Mouse (Mus musculus) c-Kit-negative CD71-positive TER-119-positive erythroid progenitor cells, embryonic 14.5 days (primary cell): ENCODE data around the gene Itpr1.

Experiments
- DNase-seq: peaks from one replicate; pipeline ENCODE4 v3.0.0-alpha.2; 2013; ENCODE audit warnings: low read depth, low spot score

Itpr1 gene

DNA sequence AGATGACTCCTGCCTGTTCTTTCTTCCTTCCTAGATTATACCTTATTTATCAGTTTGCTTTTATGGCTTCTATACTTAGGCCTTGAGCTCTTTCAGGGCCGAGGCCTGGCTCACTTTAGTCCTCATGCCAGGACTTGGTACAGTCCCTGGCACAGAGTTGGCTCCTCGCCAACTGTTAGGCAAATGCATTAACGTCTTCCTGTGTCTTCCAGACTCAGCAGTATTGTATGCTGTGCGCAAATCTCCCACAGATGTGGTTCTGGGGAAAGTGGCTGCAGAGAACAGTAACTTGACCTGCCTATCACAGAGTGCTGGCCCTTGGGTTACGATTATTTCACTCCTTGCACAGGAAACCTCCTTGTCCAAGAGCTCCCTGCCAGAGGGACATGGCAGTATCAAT lies 27.9 kb downstream of the Itpr1 start:
- no peak for DNase-seq

DNA sequence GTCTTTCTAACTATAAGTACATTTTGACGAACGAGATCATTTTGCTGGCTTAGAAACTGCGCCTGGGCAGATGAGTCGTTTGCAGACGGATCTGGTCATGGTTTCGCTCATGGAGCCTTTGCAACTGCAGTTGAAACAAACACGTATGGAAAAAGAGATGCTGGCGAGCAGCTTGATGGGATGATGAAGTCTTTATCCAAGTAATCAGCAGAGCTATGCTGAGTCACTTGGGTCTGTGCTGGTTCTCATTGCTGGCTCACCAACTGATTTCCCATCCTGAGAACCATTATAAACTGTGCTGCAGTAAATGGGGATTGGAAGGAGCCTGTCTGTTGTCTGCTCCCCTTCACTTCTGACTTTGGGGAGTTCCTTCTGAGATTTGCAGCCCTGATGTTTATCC lies 31.7 kb downstream of the Itpr1 start:
- no peak for DNase-seq

DNA sequence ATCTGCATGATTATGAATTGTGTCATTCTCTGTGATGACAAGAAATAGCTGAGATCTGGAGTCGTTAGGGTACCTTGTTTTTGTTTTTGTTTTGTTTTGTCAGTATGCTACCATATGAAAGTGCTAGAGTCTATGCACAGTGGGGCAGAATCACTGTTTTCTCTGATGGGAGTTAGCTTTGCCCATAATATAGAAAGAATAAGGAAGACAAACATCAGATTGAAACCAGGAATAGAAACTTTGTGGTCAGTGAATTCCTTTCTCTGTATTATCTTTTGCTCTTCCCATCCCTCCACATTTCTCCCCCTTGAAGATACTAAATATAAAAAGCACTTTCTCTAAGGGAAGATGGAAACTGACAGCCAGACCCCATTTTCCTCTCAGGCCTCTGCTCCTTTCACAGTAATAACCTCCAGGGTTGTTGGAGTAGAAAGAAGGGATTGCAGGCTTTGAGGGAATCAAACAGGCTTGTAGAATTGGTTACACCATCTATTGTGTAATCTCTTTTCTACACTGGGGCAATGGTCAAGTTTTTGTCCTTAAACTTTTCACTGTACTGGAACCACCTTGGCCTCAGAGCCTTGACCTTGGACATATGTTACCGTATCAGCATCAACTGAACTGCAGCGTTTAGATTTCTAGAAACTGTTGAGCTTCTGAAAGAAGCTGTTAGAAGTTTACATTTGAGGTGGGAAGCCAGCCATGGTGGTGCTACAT lies 33.6 kb downstream of the Itpr1 start:
- DNase-seq, result no peak

DNA sequence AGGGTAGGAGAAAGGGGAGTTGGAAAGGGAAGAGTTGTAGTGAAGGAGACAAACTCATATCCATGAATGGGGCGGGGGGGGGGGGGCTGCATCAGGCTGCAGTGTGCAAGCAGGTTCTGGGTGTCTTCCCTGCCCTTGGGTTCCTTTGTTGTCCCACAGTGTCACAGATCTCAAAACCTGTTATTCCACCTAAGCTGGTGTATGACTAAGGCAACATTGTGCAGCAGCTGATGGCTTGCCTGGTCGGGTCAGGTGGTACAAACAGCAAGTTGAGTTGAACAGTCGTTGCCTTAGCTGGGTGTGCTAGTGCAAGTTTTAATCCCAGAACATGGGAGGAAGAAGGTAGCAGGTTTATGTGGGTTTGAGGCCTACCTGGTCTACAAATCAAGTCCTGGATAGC lies 34.3 kb downstream of the Itpr1 start:
- no peak for DNase-seq

DNA sequence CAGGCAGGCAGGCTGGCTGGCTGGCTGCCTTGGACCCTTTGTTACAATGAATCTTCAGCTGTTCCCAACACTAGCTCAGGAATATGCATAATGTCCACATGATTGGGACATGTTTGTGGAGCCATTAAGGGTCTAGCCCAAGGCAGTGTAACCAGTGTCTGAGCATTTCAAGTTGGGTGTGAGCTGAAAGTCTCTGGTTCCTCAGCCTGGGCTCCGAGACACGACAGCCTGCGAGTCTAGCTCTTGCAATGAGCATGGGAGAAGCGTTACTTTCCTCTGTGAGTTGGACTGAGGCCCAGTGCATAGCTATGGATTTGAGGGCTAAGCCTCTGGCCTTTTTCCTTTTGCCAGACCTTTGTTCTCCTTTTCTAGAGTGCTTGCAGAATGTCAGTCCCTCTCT lies 35.6 kb downstream of the Itpr1 start:
- DNase-seq, result no peak

DNA sequence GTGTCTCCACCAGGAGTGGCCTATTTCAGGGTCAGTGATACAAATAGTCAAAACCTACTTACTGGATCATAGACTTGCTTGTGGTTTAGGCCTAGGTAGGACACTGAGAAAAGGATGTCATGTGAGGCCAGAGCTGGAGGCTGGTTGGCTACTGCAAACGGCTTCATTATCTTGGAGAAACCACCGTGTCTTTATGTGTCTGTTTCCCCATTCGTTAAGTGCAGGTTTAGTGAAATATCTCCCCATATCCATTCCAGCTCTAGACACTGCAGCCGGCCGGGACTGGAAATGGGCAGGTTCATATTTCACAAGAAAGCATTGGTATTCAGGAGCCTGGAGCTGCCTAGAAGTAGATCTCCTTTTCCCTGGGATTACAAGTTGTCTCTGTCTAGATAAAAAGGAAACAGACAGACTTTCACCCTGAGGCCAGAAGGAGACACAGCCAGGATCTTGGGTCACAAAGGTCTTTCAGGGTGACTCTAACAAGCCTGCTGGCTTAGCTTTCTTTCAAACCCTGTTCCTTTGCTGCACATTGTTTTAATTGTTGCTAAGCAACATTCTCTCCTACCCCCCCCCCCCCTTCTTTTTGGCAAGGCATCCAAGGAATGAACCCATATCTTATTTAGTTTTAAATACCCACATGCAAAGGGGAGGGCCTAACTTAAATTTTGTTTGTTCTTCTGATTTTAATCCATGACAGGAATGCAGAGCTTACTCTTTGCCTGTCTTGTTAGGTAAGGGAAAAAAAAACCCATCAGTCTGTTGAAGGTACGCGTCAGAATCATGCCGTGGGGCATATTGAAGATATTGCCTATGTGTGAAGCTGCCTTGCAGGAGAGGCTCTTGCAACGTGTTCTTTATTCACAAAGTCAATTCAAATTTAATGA lies 36.4 kb downstream of the Itpr1 start:
- no peak for DNase-seq

DNA sequence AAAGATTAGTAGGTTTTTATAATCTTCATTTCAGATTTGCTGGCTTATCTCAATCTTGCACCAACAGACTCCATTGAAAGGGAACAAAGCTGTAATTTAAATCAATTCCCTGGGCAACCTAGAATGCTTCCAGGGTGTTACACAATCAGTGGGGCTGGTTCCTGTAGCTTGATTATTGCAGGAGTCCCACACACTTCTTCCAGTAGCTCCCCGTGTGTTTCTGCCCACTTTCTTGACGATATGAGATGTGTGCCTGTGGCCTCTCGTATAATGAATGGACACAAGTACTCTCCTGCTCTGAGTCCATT lies 37.0 kb downstream of the Itpr1 start:
- DNase-seq, result no peak

DNA sequence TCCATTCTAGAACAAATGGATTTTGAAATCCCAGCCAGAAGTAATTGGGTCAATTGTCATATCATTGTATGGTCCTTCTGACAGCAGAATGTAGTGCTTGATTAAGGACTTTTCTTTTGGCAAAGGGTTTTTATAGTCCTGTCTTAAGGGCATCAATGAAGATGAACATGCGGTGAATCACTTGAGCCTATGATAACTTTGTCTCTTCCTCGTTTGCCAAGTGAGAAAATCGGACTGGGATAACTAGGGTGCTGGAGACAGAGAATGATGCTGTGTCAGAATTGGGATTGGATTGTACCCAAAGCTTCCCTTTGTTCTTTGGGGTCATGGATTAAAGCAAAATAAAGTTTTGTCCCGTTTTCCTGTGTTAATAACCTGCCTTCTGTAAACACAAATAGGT lies 37.5 kb downstream of the Itpr1 start:
- no peak for DNase-seq

DNA sequence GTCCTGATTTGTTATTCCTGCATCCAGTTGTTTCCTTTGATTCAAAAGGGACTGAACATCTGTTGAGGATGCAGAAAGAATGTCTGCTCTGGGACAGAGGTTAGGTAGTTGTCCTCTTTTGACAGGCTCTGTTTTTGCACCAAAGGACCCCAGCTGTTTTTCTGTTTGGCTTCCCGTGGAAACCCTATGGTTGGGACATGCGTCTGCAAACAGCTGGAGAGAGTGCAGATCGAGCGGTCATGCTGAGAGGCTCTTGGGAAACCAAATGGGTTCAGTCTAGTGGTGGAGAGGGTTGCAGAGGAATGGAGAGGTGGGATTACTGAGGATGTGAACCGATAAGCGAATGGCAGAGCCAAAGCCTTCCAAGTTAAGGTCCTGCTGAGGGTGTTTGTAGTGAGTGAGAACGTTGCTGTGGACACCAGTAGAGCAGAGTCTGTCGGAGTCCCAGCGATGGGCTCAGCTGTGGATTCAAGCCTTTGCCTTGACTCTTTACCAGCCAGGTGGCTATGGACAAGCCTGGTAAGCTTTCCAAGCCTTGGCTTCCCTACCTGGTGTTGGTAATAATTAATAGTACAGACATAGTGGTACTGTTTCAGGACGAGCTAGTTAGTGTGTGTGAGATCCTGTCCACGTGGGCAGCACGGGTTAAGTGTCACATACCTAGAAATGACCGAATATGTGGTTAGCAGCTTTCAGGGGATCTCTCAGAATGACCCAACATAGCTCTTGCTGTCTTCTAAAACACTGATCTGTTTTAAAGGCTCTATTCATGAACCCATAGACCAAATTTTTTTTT lies 39.9 kb downstream of the Itpr1 start:
- DNase-seq, result no peak

DNA sequence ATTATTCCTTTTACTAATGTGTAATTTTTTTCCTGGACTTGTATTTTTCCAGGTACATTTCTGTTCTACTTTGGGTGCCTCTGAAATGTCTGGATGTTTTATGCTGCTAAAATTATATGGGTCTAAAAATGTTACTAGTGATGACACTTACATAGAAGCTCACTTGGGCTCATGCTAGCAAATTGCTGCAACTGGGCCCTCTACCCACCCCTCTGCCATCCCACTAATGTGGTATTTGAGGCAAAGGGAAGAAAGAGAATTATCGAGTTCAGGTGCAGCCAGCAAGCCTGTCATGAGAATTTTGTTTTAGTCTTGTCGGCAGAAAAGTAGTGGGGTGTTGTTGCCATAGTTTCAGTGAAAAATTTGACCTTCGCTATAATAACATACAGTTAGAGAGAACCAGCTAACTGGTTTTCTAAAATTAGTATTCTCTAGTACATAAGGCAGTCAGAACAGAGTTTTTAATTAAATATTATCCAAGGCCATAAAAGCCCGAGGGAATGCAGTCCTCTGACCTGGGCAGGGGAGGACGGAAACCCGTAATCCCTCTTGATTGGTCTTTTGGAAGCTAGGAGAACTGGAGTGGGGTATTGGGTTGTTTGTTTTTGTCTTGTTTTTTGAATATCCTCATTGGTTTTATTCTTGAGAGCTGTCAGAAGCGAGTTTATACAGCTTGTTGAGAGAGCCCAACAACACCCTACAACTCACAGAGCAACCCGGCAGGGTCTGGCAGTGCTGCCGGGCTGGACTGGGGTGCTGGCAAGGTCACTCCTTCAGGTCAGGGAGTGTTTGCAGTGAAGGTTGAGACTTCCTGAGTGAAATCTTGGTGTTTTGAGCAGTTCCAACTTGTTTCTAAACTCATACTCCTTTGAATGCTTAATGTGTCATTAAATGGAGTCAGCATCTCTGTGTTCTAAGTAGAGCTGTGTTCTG lies 41.5 kb downstream of the Itpr1 start:
- DNase-seq, result no peak

DNA sequence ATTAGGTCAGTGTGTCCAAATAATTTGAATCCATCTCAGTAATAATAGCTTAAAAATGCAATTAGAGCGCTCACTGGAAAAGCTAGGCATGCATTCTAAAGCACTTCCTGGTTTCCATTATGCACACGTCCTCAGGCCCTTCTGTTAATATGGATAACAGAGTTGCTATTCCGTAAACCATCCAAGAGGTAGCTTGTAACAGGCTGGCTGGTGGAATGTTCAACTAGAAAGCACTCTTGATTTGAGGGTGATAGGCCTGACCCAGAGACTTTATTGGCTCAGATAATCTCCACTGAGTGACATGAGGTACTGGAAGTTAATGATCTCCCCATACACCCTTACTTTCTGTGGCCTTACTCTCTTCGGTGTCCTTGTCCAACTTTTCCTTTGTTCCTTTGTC lies 43.0 kb downstream of the Itpr1 start:
- DNase-seq, result no peak

DNA sequence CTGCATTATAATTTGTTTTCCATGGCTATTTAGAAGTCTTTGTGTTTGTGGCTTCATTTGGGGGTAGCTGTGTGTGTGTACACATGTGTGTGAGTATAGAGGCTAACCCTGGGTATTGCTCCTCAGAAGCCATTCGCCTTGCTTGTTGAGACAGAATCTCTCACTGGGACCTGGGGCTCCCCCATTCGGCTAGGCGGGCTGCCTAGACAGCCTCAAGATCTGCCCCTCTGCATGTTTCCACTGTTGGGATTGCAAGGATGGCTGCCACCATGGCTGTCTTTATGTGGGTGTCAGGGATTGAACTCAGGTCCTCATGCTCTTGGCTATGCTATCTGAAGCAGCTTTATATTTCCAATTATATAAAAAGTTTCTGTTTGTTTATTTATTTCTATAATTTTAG lies 44.3 kb downstream of the Itpr1 start:
- DNase-seq, result no peak

DNA sequence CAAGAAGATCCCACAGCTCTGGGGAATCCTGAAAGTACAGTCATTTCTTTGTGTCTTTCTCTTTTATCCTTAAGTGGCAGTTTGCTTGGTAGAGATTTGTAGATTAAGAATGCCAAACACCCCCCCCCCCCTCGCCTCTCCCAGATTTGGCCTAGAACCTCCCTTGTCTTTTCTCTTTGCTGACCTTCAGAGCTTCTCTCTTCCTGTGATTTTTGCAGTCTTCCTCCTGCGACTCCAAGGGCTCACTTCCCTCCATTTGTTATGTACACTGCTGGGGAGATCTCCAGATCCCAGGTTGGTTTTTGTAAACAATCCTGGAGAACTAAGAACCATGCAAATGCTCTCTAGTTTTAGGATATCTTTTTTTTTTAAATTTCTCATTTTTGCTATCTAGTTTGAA lies 45.7 kb downstream of the Itpr1 start:
- DNase-seq, result no peak

DNA sequence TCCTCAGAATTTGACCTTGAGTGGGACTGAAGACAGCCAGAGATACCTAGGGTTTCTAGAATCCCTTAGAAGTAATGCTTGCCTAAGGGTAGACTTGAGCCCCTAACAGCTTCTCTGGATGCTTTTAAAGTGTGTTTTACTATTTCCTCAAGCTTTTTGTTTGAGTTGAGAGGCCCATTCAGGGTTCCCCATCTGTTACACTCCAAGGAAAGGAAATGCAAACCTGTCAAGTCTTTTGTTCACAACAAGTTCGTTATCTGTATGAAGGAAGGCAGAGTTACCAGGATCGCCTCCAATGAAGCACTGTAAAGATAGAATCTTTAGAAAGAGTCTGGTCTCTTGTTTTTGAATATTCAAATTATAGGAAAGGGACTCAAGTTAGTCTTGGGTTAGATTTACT lies 46.8 kb downstream of the Itpr1 start:
- DNase-seq, result no peak

DNA sequence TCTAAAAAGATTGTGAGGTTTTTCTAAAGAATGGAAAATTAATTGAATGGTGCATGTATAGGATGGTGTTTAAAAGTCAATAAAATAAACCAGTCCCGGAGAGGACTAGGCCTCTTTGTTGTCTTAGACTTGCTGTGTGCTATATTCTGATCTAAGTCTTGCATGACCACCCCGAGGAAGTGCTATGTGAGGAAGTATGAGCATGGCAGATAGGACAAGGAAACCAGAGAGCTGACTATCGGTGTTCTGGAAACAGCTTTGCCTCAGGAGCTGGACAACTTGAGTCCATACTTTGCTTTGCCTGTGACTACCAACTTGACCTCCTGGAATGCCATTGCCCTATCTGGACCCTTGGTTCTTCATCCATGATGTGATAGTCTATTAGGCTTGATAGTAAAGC lies 48.6 kb downstream of the Itpr1 start:
- DNase-seq, result no peak

DNA sequence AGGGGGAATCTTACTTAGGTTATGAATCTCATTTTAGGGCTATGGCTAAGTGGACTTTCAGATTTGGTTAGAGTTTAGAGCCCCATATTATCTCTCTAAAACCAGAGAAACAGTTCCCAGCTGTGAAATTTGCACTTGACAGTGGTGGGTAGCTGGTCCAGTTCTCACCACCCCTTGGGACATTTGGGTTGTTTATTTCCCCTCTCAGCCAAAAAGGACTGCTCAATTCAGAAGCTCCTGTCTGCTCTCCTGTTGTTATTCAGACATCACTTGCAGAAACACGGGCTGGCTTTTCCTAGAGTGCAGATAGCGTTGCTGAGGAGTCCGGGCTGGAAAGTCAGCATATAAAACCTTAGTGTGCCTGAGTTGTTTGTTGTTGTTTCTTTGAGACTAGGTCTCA lies 51.3 kb downstream of the Itpr1 start:
- no peak for DNase-seq

DNA sequence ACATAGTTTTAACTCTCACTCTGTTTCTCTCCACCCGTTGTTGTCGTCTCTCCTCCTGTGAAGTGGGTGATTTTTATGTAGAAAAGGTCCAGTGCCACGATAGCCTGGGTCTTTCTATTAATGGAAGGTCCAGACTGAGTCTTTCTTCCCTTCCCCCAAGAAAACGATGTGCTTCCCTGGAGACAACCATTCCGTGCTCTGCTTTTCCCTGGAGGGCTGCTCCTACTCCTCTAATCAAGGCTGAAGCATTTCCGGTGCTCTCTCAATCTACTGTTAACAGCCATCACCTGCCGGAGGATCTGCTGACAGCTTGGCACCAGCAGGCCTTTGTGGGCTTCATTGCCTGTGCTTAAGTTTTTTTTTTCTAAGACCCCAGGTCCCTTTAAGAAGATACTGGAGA lies 60.6 kb downstream of the Itpr1 start:
- DNase-seq, result no peak

DNA sequence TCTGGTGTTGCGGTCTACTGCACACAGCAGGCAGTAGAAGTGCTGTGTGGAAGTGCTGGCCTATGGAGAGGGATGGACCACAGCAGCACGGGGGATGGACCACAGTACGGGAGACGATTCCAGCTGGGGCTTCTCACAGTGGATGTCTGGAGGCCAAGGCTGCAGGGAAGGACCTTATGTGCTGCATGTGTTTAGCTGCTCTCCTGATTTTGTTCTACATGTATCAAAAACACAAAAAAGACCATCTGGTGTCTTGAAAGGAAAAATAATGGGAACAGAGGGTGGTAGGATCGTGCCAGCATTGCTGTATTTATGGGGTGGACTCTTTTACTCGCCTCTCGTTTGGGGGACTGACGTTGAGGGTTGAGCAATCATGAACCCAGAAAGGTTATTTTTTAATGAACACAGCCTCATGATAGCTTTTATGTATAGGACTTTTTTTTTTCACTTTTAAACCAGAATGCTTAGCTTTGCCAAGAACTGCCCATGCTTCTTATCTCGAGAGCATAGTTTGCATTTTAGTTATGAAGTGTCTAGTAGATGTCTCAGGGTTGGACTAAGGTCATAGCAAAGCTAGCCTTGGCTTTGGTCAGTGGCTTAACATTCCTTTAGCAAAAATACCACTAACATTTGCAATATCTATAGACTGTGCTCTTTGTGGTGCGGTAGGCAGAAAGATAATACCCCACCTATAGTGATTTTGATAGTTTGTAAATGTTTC lies 61.6 kb downstream of the Itpr1 start:
- no peak for DNase-seq

DNA sequence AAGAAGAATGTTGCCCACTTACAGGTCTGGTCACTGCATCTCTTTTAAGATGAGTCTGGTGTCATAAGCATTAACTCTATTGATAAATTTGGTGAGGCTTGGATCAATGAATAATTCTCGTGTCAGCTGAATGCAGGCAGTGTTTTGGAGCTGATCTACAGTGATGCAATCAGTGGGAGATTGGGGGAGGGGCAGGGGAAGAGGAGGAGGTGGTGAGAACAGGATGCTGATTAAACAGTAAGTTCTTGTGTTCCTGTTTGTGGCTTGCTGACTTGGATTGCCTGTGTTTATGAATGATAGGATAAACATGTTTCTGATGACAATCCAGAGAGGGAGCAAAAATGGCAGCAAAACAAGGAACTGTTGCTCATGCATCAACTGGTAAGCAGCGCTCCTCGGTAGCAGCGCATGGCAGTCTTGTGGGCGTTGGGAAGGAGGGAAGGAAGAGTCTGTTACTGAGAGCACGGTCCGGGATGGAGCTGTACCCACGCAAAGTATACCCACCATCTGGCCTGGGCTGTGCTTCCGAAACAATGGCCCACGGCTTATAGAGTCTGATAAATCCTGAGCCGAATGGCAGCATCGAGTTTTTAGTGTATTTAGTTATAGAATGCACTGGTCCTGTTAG lies 64.1 kb downstream of the Itpr1 start:
- DNase-seq, result no peak

DNA sequence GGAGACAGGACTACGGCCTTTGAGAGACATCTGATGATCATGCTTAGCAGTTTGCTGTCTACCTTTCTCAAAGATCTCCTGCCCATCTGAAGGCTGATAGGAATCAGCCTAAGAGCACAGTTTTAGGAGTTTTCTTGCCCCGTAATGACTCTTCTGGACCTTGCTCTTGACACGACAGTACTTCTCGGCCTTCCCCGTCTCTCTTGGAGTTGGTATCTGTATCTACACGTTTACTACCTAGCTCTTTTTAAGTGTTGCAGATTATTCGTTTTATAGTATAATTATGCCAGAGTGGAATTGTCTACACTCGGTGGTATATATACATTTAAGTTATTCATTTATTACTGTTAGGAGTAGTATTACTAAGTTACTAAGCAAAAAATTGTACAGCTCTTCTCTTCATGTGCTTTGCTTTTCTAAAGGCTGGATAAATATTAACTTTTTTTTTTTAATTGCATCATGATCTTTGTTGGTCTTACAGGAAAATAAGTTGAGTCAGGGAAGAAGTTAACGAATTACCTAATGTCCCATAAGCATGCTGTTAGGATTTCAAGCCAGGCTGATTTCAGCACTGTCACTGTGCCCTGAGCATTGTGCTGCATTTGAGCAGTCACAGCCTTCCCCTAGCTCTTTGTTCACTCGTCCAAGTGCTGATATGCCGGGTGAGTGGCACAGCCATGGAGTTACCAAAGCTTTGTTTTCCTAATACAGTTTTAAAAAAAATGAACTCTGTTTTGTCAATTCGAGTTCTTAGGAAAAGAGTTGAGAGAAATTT lies 64.9 kb downstream of the Itpr1 start:
- DNase-seq, result no peak
